7 mouse cellular contexts compared by ENCODE assay signal in the genomic region with DNA sequence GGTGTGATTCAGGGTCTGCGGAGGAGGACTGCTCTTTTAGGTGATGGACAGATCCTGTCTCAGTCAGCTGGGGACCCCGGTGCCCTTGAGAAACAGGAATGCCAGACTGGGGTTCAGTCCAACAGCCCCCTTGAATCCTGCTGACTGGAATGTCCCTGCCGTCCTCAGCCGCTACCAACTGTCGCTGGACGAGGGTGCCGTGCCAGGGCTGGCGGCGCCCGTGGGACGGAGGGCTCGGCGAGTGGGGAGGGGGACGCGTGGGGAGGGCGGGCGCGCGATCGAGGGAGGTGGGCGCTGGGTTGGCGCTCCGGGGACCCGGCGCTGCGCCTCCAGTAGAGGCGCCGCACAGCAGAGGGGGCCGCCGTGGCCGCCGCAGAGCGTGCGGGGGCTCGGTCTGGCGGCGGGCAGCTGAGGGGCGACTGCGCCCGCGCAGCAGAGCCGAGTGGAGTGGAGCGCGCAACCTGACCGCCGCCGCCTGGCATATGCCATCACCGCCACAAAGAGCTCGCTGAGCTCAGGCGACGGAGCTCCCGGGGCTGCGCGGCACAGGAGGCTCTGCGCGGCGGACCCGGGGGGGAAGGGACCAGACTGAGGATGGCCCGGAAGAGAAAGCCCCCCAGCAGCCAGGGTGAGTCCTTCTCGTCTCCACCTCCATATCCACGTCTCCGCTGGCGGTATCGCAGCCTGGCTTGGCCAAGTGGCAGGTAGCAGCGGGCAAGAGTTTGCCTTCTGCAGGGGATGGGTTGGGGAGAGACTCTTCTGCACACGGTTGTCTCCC. TPM values are rescaled to one million over a fixed set of nuclear protein-coding genes. Genes with fewer than 3 reads are reported as not detected.
A peak's percentile ranks its signal among the peaks of the same experiment; 100 is the strongest.
DNase-seq lines count a peak whose midpoint lies in the region; ATAC-seq lines count a peak whose summit lies in the region.

Gene Slc44a5, plus strand, starts transcription at position 266 of the 778 bp plus-strand sequence.

- H3K9ac ChIP-seq in lung, embryonic 15.5 days, result peak within 1 kb of the TSS; percentile 42
- peak within 1 kb of the TSS; percentile 65 for H3K9ac ChIP-seq in heart, embryonic 15.5 days
- H3K9ac ChIP-seq in neural tube, embryonic 12.5 days, result peak within 1 kb of the TSS; percentile 64

- H3K4me1 ChIP-seq in lung, embryonic 15.5 days, result peaks cover 10% of the 10 kb centered on the region
- peaks cover 15% of the 10 kb centered on the region for H3K4me1 ChIP-seq in heart, embryonic 15.5 days (replicated peaks)
- H3K4me1 ChIP-seq in neural tube, embryonic 12.5 days, result peaks cover 14% of the 10 kb centered on the region

- H3K36me3 ChIP-seq in lung, embryonic 15.5 days, result no peaks in the 10 kb centered on the region
- no peaks in the 10 kb centered on the region for H3K36me3 ChIP-seq in heart, embryonic 15.5 days
- H3K36me3 ChIP-seq in neural tube, embryonic 12.5 days, result no peaks in the 10 kb centered on the region

- WGBS in lung, embryonic 15.5 days, result under 1% methylated on average over 54 of the region's 66 CpGs
- under 1% methylated on average over 66 of the region's 66 CpGs for WGBS in heart, embryonic 15.5 days
- WGBS in neural tube, embryonic 12.5 days, result under 1% methylated on average over 66 of the region's 66 CpGs

- peak within 1 kb of the TSS; percentile 48 for H3K4me3 ChIP-seq in lung, embryonic 15.5 days
- H3K4me3 ChIP-seq in heart, embryonic 15.5 days, result peak within 1 kb of the TSS; percentile 62
- H3K4me3 ChIP-seq in neural tube, embryonic 12.5 days, result peak within 1 kb of the TSS; percentile 55

- H3K27me3 ChIP-seq in lung, embryonic 15.5 days, result peaks cover 45% of the 10 kb centered on the region
- peaks cover 36% of the 10 kb centered on the region for H3K27me3 ChIP-seq in heart, embryonic 15.5 days
- peaks cover 28% of the 10 kb centered on the region for H3K27me3 ChIP-seq in neural tube, embryonic 12.5 days (replicated peaks)

- DNase-seq in lung, adult 18-20 months, result no peak
- DNase-seq in cerebellum, postnatal 36 days, result peak; percentile 47 to 48
- peak; percentile 62 to 77 for DNase-seq in left cerebral cortex, postnatal 36 days (ENCODE audit: low spot score in 2 of 2)
- no peak for DNase-seq in MN1 (ENCODE audit: low spot score)

- no peaks in the 10 kb centered on the region for H3K9me3 ChIP-seq in lung, embryonic 15.5 days
- H3K9me3 ChIP-seq in heart, embryonic 15.5 days (replicated peaks), result no peaks in the 10 kb centered on the region
- H3K9me3 ChIP-seq in neural tube, embryonic 12.5 days, result no peaks in the 10 kb centered on the region

- ATAC-seq in lung, embryonic 15.5 days (ENCODE audit: borderline replicate concordance, extremely low read depth, low FRiP score, low TSS enrichment), result peak; percentile 30; the same call in 1 of the 2 replicates
- peak; percentile 58 for ATAC-seq in heart, embryonic 15.5 days (replicated peaks; ENCODE audit: insufficient number of reproducible peaks, insufficient read depth, low FRiP score, low read depth)
- peak; percentile 86 for ATAC-seq in neural tube, embryonic 12.5 days (ENCODE audit: low FRiP score, low read depth)

- intact Hi-C loops in left cerebral cortex, postnatal 36 days (cut with DNase I), result no loop called here

- peak within 1 kb of the TSS; percentile 97 for H3K4me2 ChIP-seq in lung, embryonic 15.5 days
- H3K4me2 ChIP-seq in heart, embryonic 15.5 days, result peak within 1 kb of the TSS; percentile 98
- peak within 1 kb of the TSS; percentile 87 for H3K4me2 ChIP-seq in neural tube, embryonic 12.5 days (replicated peaks)

- H3K27ac ChIP-seq in lung, embryonic 15.5 days, result no peak within 1 kb of the TSS
- H3K27ac ChIP-seq in heart, embryonic 15.5 days, result no peak within 1 kb of the TSS
- H3K27ac ChIP-seq in neural tube, embryonic 12.5 days, result no peak within 1 kb of the TSS

RNA-seq across cellular contexts. Expression of gene Slc44a5, which starts in this region (rescaled TPM):
- 0.25 and 0.33 TPM in 2 replicates for polyA plus RNA-seq in lung, embryonic 15.5 days (2015; fragmentation: Nextera tagmentation; extraction: Ambion mirVana)
- polyA plus RNA-seq in heart, embryonic 15.5 days (2015; fragmentation: Nextera tagmentation; extraction: Ambion mirVana), result 0.52 and 0.62 TPM in 2 replicates
- total RNA-seq in left cerebral cortex, postnatal 36 days (2021), result 1 to 10 TPM; 8.2 to 9.6 TPM
- 3.2 and 3.8 TPM in 2 replicates for polyA plus RNA-seq in neural tube, embryonic 12.5 days (2016; fragmentation: Nextera tagmentation; extraction: Ambion mirVana)

Comparison
In these comparisons a context has a peak if more than half of its experiments do, and no peak if none do; other contexts are left out.
1. Peak in ATAC-seq, H3K4me3 ChIP-seq, H3K9ac ChIP-seq and H3K4me2 ChIP-seq in lung, embryonic 15.5 days; RNA of the gene not detected or under 1 TPM.
2. Peak in ATAC-seq, H3K4me3 ChIP-seq, H3K9ac ChIP-seq and H3K4me2 ChIP-seq in heart, embryonic 15.5 days; RNA of the gene not detected or under 1 TPM.
3. ATAC-seq: peak in every context shown above with its lines; median percentile 86 in neural tube, embryonic 12.5 days; 58 in heart, embryonic 15.5 days; 30 in lung, embryonic 15.5 days.
4. DNase-seq: peak in cerebellum, postnatal 36 days (2 of 2) and left cerebral cortex, postnatal 36 days (2 of 2); none in lung, adult 18-20 months (0 of 2) and MN1 (single experiment).
5. Peak in every context shown above with its lines, with median percentiles within 50 percentile points of each other: H3K4me2 ChIP-seq, H3K4me3 ChIP-seq and H3K9ac ChIP-seq.